Mouse (Mus musculus) forebrain, postnatal 0 days (tissue): ENCODE data around the gene Dennd1b. TPM values are rescaled to one million over a fixed set of nuclear protein-coding genes. Genes with fewer than 3 reads are reported as not detected.

Experiments
- ATAC-seq: fragments of 200-750 bp; cut with Nextera tagmentation; 2 replicates; pipeline ENCODE4 v1.8.0; 2017; ENCODE audit warnings: mild to moderate bottlenecking, moderate library complexity
- DNase-seq: peaks from one replicate; pipeline ENCODE4 v3.0.0-alpha.2; 2015
- H3K27ac ChIP-seq: fragments of 300-500 bp; sonication (generic); 2 replicates; pipeline ENCODE4 v1.5.1; 2014; ENCODE audit warnings: low read depth, mild to moderate bottlenecking, antibody characterized with exemption, low read length, moderate library complexity, mixed read lengths
- H3K27me3 ChIP-seq: fragments of 300-500 bp; sonication (generic); 2 replicates; pipeline ENCODE4 v1.6.1; 2014; ENCODE audit warnings: mild to moderate bottlenecking, low read length, mixed read lengths; ENCODE audit not compliant: insufficient read depth
- H3K36me3 ChIP-seq: fragments of 300-500 bp; sonication (generic); 2 replicates; pipeline ENCODE4 v1.6.1; 2014; ENCODE audit warnings: mild to moderate bottlenecking, moderate library complexity; ENCODE audit not compliant: insufficient read depth
- H3K4me1 ChIP-seq: fragments of 300-500 bp; sonication (generic); 2 replicates; pipeline ENCODE4 v1.6.1; 2014; ENCODE audit warnings: antibody characterized with exemption; ENCODE audit not compliant: insufficient read depth
- H3K4me2 ChIP-seq: fragments of 300-500 bp; sonication (generic); 2 replicates; pipeline ENCODE4 v1.6.1; 2014; ENCODE audit warnings: low read depth, mild to moderate bottlenecking, moderate library complexity
- H3K4me3 ChIP-seq: fragments of 300-500 bp; sonication (generic); 2 replicates; pipeline ENCODE4 v1.5.1; 2014; ENCODE audit warnings: low read depth, low read length, mixed read lengths
- H3K9ac ChIP-seq: fragments of 300-500 bp; sonication (generic); 2 replicates; pipeline ENCODE4 v1.6.1; 2014; ENCODE audit warnings: mild to moderate bottlenecking
- H3K9me3 ChIP-seq: fragments of 300-500 bp; sonication (generic); 2 replicates; pipeline ENCODE4 v1.6.1; 2016; ENCODE audit warnings: low read length
- CTCF ChIP-seq: sonication (generic); IDR thresholded peaks from 2 replicates; pipeline ENCODE4 v1.5.1; 2016; ENCODE audit warnings: antibody characterized with exemption, control low read depth, low read depth
- WGBS: fragments of 180-500 bp; shearing (Covaris S2); extraction: QIAGEN DNeasy Blood & Tissue Kit; methylation state at CpG from one replicate; pipeline ENCODE4 v1.1.7; 2014; 5-methylcytosine and 5-hydroxymethylcytosine counted together
- polyA plus RNA-seq: library from polyadenylated mRNA; unstranded; fragments of >200 nt; fragmentation: Nextera tagmentation; extraction: Ambion mirVana; gene quantifications from 2 replicates; pipeline ENCODE4 v1.2.1, GENCODE M21; 2015
- total RNA-seq: library from RNA; depleted of rRNA; stranded (reverse); fragments of >200 nt; gene quantifications from 2 replicates; pipeline ENCODE4 v1.2.3, GENCODE M21; 2014

Gene Dennd1b
- total and polyA plus RNA-seq, 2 experiments from 2014 or later: 5.6 to 12.0 TPM

DNA sequence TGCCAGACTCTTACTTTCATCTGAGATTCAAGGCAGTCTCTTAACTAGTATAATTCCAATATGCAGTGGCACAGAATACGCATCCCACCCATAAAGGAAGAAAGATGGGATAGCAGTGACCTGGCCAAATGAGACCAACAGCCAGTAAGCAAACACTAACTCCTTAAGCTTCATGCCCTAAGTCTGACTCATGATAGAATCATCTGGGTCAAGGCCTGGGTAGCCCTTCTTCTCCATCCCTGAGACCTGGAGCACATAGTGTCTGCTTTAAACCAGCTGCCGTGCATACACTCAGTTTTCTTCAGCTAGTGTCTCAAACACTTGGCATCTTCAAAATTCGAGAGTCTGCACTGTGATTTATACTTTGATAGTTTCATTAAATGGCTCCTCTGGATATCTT lies 183.1 kb downstream of the Dennd1b start:
- no peak for TF ChIP-seq CTCF
- H3K9me3 ChIP-seq: no peaks in the 10 kb centered on the region
- 87% methylated on average over 3 of the region's 3 CpGs for WGBS
- H3K4me3 ChIP-seq: no peak overlapping the region
- no peak overlapping the region for H3K9ac ChIP-seq
- no peak for DNase-seq
- ATAC-seq: no peak
- H3K4me1 ChIP-seq: no peaks in the 10 kb centered on the region
- H3K36me3 ChIP-seq: 0 out of 2 replicates have a peak, but pooled peaks cover 7% of the 10 kb centered on the region
- no peak overlapping the region for H3K4me2 ChIP-seq
- H3K27ac ChIP-seq: no peak overlapping the region
- H3K27me3 ChIP-seq: no peaks in the 10 kb centered on the region

GRCm38 (mm10) chr1:139153006-139153405 lies 189.8 kb downstream of the Dennd1b start:
- Histone ChIP-seq H3K4me1 (no peaks in the 10 kb centered on the region), H3K4me3 (no peak overlapping the region), H3K9ac (no peak overlapping the region), H3K27me3 (no peaks in the 10 kb centered on the region), H3K9me3 (no peaks in the 10 kb centered on the region), H3K4me2 (no peak overlapping the region), H3K36me3 (no peaks in the 10 kb centered on the region), H3K27ac (no peak overlapping the region)
- no peak for TF ChIP-seq CTCF
- ATAC-seq (no peak), DNase-seq (no peak)
- 29% methylated on average over 2 of the region's 2 CpGs for WGBS

DNA sequence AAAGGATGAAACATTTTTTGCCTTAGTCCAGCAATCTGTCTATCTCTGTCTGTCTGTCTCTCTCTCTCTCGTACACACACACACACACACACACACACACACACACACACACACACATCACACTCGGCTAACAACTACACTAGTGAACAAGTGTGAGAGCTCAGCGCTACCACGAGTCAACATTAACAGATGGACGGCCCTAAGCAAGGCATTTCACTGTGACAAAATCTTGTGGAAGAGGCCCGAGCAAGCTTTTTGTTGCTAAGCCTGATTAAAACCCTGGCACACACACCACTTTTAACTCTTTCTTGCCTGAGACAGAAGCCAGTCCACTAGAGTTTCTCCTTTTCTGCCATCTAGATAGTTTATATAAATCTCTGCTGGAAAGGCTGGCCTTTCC lies 190.3 kb downstream of the Dennd1b start:
- Histone ChIP-seq H3K27me3 (no peaks in the 10 kb centered on the region), H3K27ac (no peak overlapping the region), H3K4me1 (no peaks in the 10 kb centered on the region), H3K9me3 (no peaks in the 10 kb centered on the region), H3K4me3 (no peak overlapping the region), H3K4me2 (no peak overlapping the region), H3K9ac (no peak overlapping the region), H3K36me3 (no peaks in the 10 kb centered on the region)
- DNase-seq (peak; percentile 44), ATAC-seq (peak; percentile 72)
- TF ChIP-seq CTCF: no peak
- WGBS: 14% methylated on average over 6 of the region's 6 CpGs

- no peaks in the 10 kb centered on the region for H3K9me3 ChIP-seq
- H3K27ac ChIP-seq: no peak overlapping the region
- WGBS: 8% methylated on average over 3 of the region's 3 CpGs
- no peaks in the 10 kb centered on the region for H3K27me3 ChIP-seq
- DNase-seq (peak; percentile 76), ATAC-seq (no peak)
- H3K9ac ChIP-seq: no peak overlapping the region
- no peak overlapping the region for H3K4me2 ChIP-seq
- peak; percentile 83 for TF ChIP-seq CTCF
- H3K4me3 ChIP-seq: no peak overlapping the region
- no peaks in the 10 kb centered on the region for H3K4me1 ChIP-seq
- H3K36me3 ChIP-seq: no peaks in the 10 kb centered on the region
Measured at GRCm38 (mm10) chr1:139156397-139156796, 193.2 kb downstream of the Dennd1b start.

- H3K9me3 ChIP-seq: no peaks in the 10 kb centered on the region
- peak; percentile 53 for TF ChIP-seq CTCF
- WGBS: 48% methylated on average over 3 of the region's 3 CpGs
- no peak overlapping the region for H3K4me3 ChIP-seq
- no peaks in the 10 kb centered on the region for H3K36me3 ChIP-seq
- H3K4me1 ChIP-seq: no peaks in the 10 kb centered on the region
- H3K4me2 ChIP-seq: no peak overlapping the region
- DNase-seq (no peak), ATAC-seq (peak; percentile 38)
- H3K9ac ChIP-seq: no peak overlapping the region
- H3K27me3 ChIP-seq: no peaks in the 10 kb centered on the region
- H3K27ac ChIP-seq: no peak overlapping the region
Measured at GRCm38 (mm10) chr1:139161619-139162018, 198.4 kb downstream of the Dennd1b start.

- Histone ChIP-seq H3K4me3 (no peak overlapping the region), H3K27ac (no peak overlapping the region), H3K4me2 (no peak overlapping the region), H3K36me3 (no peaks in the 10 kb centered on the region; the same call in 1 of the 2 replicates), H3K9me3 (no peaks in the 10 kb centered on the region), H3K27me3 (no peaks in the 10 kb centered on the region), H3K9ac (no peak overlapping the region), H3K4me1 (no peaks in the 10 kb centered on the region)
- 25% methylated on average over 5 of the region's 5 CpGs for WGBS
- TF ChIP-seq CTCF: peak; percentile 60
- DNase-seq (peak; percentile 45), ATAC-seq (peak; percentile 34; the same call in 1 of the 2 replicates)
Measured at GRCm38 (mm10) chr1:139162814-139163213, 199.6 kb downstream of the Dennd1b start.

- Histone ChIP-seq H3K9me3 (no peaks in the 10 kb centered on the region), H3K27me3 (no peaks in the 10 kb centered on the region), H3K4me2 (no peak overlapping the region), H3K9ac (no peak overlapping the region), H3K4me1 (no peaks in the 10 kb centered on the region), H3K27ac (no peak overlapping the region), H3K4me3 (no peak overlapping the region), H3K36me3 (0 out of 2 replicates have a peak, but pooled peaks cover 9% of the 10 kb centered on the region)
- WGBS: 77% methylated on average over 3 of the region's 3 CpGs
- ATAC-seq (no peak), DNase-seq (no peak)
- TF ChIP-seq CTCF: no peak
Measured at GRCm38 (mm10) chr1:139174058-139174832, 211.0 kb downstream of the Dennd1b start.
